In genomic region chr2:129595661-129596209, GRCm38 (mm10) we compare ENCODE assay signal across 10 mouse cellular contexts. TPM values are rescaled to one million over a fixed set of nuclear protein-coding genes. Genes with fewer than 3 reads are reported as not detected.
DNase-seq lines count a peak whose midpoint lies in the region; ATAC-seq lines count a peak whose summit lies in the region.
"Had no signal": no experiment of that assay in that cellular context is flagged by ENCODE, and none has a peak within 500 bp of the region (broad histone marks: within the 10 kb centered on the region; RNA-seq: fewer than 3 reads in every experiment).

No protein-coding gene starts in this region.

- ATAC-seq in heart, embryonic 11.5 days (replicated peaks; ENCODE audit: insufficient number of reproducible peaks, low FRiP score, low TSS enrichment), result no peak
- ATAC-seq in liver, embryonic 15.5 days (ENCODE audit: insufficient read depth), result no peak

- H3K9me3 ChIP-seq in heart, embryonic 11.5 days (replicated peaks; ENCODE audit: control insufficient read depth, low read length), result no peaks in the 10 kb centered on the region
- H3K9me3 ChIP-seq in liver, embryonic 15.5 days (replicated peaks), result no peaks in the 10 kb centered on the region

- no peak overlapping the region for H3K9ac ChIP-seq in heart, embryonic 11.5 days (ENCODE audit: low read depth, low read length)
- H3K9ac ChIP-seq in liver, embryonic 15.5 days, result no peak overlapping the region

- no peaks in the 10 kb centered on the region for H3K36me3 ChIP-seq in heart, embryonic 11.5 days (ENCODE audit: control insufficient read depth, insufficient read depth, low read length)
- no peaks in the 10 kb centered on the region for H3K36me3 ChIP-seq in liver, embryonic 15.5 days (replicated peaks)
- no peaks in the 10 kb centered on the region for H3K36me3 ChIP-seq in splenic B cell, adult 2 months (ENCODE audit: control insufficient read depth, insufficient read depth, low read length, poor library complexity, severe bottlenecking)

- no peak overlapping the region for H3K4me2 ChIP-seq in heart, embryonic 11.5 days
- peak overlapping the region; percentile 64 for H3K4me2 ChIP-seq in liver, embryonic 15.5 days

- no peak overlapping the region for H3K27ac ChIP-seq in heart, embryonic 11.5 days (ENCODE audit: low read depth, low read length)
- H3K27ac ChIP-seq in liver, embryonic 15.5 days (replicated peaks), result peak overlapping the region; percentile 82

- peaks cover 37% of the 10 kb centered on the region for H3K4me1 ChIP-seq in heart, embryonic 11.5 days (ENCODE audit: control insufficient read depth, insufficient read depth, low read length)
- H3K4me1 ChIP-seq in liver, embryonic 15.5 days (replicated peaks), result peaks cover 7% of the 10 kb centered on the region; the same call in 1 of the 2 replicates

- WGBS in heart, embryonic 11.5 days (ENCODE audit: insufficient replicate concordance), result 50% methylated on average over 7 of the region's 7 CpGs
- WGBS in liver, embryonic 15.5 days (ENCODE audit: insufficient replicate concordance), result 12% methylated on average over 7 of the region's 7 CpGs

- no peaks in the 10 kb centered on the region for H3K27me3 ChIP-seq in heart, embryonic 11.5 days (ENCODE audit: control insufficient read depth, insufficient read depth, low read length)
- H3K27me3 ChIP-seq in liver, embryonic 15.5 days, result peaks cover 32% of the 10 kb centered on the region
- no peaks in the 10 kb centered on the region for H3K27me3 ChIP-seq in splenic B cell, adult 2 months (ENCODE audit: control insufficient read depth, insufficient read depth, low read length, poor library complexity, severe bottlenecking)

- DNase-seq in heart, adult 18-20 months, result peak; percentile 66 to 74
- peak; percentile 27 to 30 for DNase-seq in spleen, adult 18-20 months
- no peak for DNase-seq in spleen, adult 12 weeks (ENCODE audit: low spot score)
- peak; percentile 79 for DNase-seq in splenic B cell, adult 2 months (ENCODE audit: low read depth, low spot score)
- DNase-seq in embryo, embryonic 9.5 days (ENCODE audit: extremely low spot score), result no peak
- no peak for DNase-seq in testis, postnatal 10 days (ENCODE audit: low spot score)
- DNase-seq: right cerebral cortex, postnatal 14 days had no signal

- no peak overlapping the region for H3K4me3 ChIP-seq in heart, embryonic 11.5 days (ENCODE audit: low read depth, low read length)
- H3K4me3 ChIP-seq in liver, embryonic 15.5 days (replicated peaks), result peak overlapping the region; percentile 60; the same call in 1 of the 2 replicates
- H3K4me3 ChIP-seq: erythroblast, embryonic 14.5 days had no signal

RNA-seq across cellular contexts. Expression of gene Sirpa, which starts 3.1 kb away (rescaled TPM):
- total RNA-seq in heart, adult 18-20 months (2021), result 10 to 100 TPM; 27.5 to 29.4 TPM
- 13.0 and 15.7 TPM in 2 replicates for polyA plus RNA-seq in heart, embryonic 11.5 days (2014; fragmentation: Nextera tagmentation; extraction: Ambion mirVana)
- polyA plus RNA-seq in liver, embryonic 15.5 days (2015; fragmentation: Nextera tagmentation; extraction: Ambion mirVana), result 25.4 and 26.1 TPM in 2 replicates

RNA-seq across cellular contexts. Expression of gene F830045P16Rik, which starts 59.3 kb away (rescaled TPM):
- total RNA-seq in heart, adult 18-20 months (2021), result not detected
- not detected in 2 replicates for polyA plus RNA-seq in heart, embryonic 11.5 days (2014; fragmentation: Nextera tagmentation; extraction: Ambion mirVana)
- polyA plus RNA-seq in liver, embryonic 15.5 days (2015; fragmentation: Nextera tagmentation; extraction: Ambion mirVana), result not detected in 2 replicates
- polyA plus RNA-seq: erythroblast, embryonic 14.5 days had no signal

Comparison
In these comparisons a context has a peak if more than half of its experiments do, and no peak if none do; other contexts are left out.
1. DNase-seq: peak in heart, adult 18-20 months (2 of 2), spleen, adult 18-20 months (2 of 2) and splenic B cell, adult 2 months (single experiment); none in spleen, adult 12 weeks (single experiment), embryo, embryonic 9.5 days (single experiment) and testis, postnatal 10 days (single experiment).